Mouse (Mus musculus) embryonic facial prominence, embryonic 11.5 days (tissue): ENCODE measurements at regions not wholly inside any gene's neighbourhood (a gene's known extent, or its start where the extent isn't known, plus 50 kb on each side); places are given as distances from the start of the nearest gene placed in this dataset.

Source experiments
- ATAC-seq: fragments of 200-750 bp; cut with Nextera tagmentation; replicated peaks from 2 replicates; pipeline ENCODE4 v1.8.0; 2017; ENCODE audit warnings: low read depth; ENCODE audit not compliant: insufficient number of reproducible peaks, low FRiP score, low TSS enrichment
- DNase-seq: peaks from one replicate; pipeline ENCODE4 v3.0.0-alpha.2; 2015; ENCODE audit warnings: low spot score
- H3K27ac ChIP-seq: fragments of 300-500 bp; sonication (generic); replicated peaks from 2 replicates; pipeline ENCODE4 v1.5.1; 2014; ENCODE audit warnings: mild to moderate bottlenecking, low read depth, low read length, control low read depth
- H3K27me3 ChIP-seq: fragments of 300-500 bp; sonication (generic); 2 replicates; pipeline ENCODE4 v1.6.1; 2014; ENCODE audit warnings: mild to moderate bottlenecking, low read length, moderate library complexity, mixed read lengths; ENCODE audit not compliant: control insufficient read depth, insufficient read depth
- H3K36me3 ChIP-seq: fragments of 300-500 bp; sonication (generic); replicated peaks from 2 replicates; pipeline ENCODE4 v1.6.1; 2014; ENCODE audit warnings: low read depth, mild to moderate bottlenecking, low read length, moderate library complexity, mixed read lengths; ENCODE audit not compliant: control insufficient read depth, insufficient read depth
- H3K4me1 ChIP-seq: fragments of 300-500 bp; sonication (generic); 2 replicates; pipeline ENCODE4 v1.6.1; 2014; ENCODE audit warnings: low read length, mixed read lengths; ENCODE audit not compliant: control insufficient read depth, insufficient read depth
- H3K4me2 ChIP-seq: fragments of 300-500 bp; sonication (generic); 2 replicates; pipeline ENCODE4 v1.6.1; 2014; ENCODE audit warnings: low read depth, mild to moderate bottlenecking, control low read depth, low read length, moderate library complexity
- H3K4me3 ChIP-seq: fragments of 300-500 bp; sonication (generic); 2 replicates; pipeline ENCODE4 v1.5.1; 2014; ENCODE audit warnings: low read depth, low read length, control low read depth
- H3K9ac ChIP-seq: fragments of 300-500 bp; sonication (generic); replicated peaks from 2 replicates; pipeline ENCODE4 v1.6.1; 2014; ENCODE audit warnings: mild to moderate bottlenecking, control low read depth, low read length
- H3K9me3 ChIP-seq: fragments of 300-500 bp; sonication (generic); replicated peaks from 2 replicates; pipeline ENCODE4 v1.6.1; 2016; ENCODE audit warnings: mild to moderate bottlenecking, low read length, inconsistent platforms, mixed read lengths; ENCODE audit not compliant: control insufficient read depth
- WGBS: fragments of 180-500 bp; shearing (Covaris S2); extraction: QIAGEN DNeasy Blood & Tissue Kit; methylation state at CpG from one replicate; pipeline ENCODE4 v1.1.7; 2014; 5-methylcytosine and 5-hydroxymethylcytosine counted together

DNA sequence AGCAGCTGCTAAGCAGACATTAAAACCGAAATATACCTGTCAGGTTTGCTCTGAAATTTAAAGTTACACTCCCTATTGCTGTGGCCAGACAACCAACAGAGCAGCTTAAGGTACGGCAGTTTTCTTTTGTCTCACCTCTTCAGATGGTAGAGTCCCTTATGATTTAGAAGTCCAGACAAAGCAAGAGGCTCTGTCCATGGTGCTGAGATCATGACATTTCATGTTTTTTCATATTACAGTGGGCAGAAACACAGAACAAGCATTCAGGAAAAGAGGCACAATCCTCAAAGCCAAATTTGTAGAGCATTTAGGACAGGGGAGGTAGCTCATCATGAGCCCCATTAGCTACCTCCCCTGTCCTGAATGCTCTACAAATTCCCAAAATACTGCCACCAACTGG is 620.0 kb downstream of the Dnah5 start:
- 72% methylated on average over 2 of the region's 2 CpGs for WGBS
- Histone ChIP-seq H3K4me1 (no peaks in the 10 kb centered on the region), H3K9me3 (no peaks in the 10 kb centered on the region), H3K9ac (no peak overlapping the region), H3K4me3 (no peak overlapping the region), H3K36me3 (no peaks in the 10 kb centered on the region), H3K27me3 (no peaks in the 10 kb centered on the region), H3K4me2 (no peak overlapping the region), H3K27ac (no peak overlapping the region)
- ATAC-seq (no peak), DNase-seq (peak; percentile 61)

DNA sequence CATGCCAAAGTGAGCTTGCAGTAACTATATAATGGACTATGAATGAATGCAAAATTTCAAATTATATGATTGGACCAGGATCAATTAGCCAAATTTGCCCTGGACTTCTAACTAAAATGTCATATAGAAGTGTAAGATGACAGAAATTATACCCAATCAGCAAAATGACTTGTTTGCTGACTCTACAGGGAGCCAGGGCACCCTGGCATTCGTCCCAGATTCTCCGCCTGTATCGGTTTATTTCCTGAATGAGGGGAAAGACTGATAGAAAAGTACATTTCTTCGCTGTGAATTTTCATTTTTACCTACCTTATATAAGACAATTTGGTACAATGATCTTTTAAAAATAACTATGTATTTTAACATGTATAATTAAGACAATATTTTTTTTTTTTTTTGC is 631.3 kb downstream of the Dnah5 start:
- ATAC-seq (no peak), DNase-seq (no peak)
- Histone ChIP-seq H3K27me3 (no peaks in the 10 kb centered on the region), H3K36me3 (no peaks in the 10 kb centered on the region), H3K9ac (no peak overlapping the region), H3K4me1 (no peaks in the 10 kb centered on the region), H3K4me2 (no peak overlapping the region), H3K27ac (no peak overlapping the region), H3K4me3 (no peak overlapping the region), H3K9me3 (no peaks in the 10 kb centered on the region)
- WGBS: 85% methylated on average over 4 of the region's 4 CpGs

DNA sequence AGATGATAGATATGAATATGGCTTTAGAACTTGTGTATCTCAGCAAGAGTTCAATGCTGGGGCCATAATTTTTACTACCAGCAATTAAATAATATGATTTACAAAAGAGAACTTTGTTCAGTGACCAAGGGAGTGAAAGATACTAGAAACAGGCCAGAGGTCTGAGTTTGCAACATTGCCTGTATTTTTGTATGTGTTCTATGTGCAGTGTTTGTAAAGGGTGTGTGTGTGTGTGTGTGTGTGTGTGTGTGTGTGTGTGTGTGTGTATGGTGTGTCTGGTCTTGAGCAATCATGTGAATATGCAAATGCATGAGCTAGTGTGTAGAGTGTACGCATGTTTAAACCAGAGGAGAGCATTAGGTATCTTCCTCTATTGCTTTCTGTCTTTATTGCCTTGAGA is 636.8 kb downstream of the Dnah5 start:
- Histone ChIP-seq H3K4me3 (no peak overlapping the region), H3K9ac (no peak overlapping the region), H3K27me3 (no peaks in the 10 kb centered on the region), H3K4me1 (no peaks in the 10 kb centered on the region), H3K9me3 (no peaks in the 10 kb centered on the region), H3K27ac (no peak overlapping the region), H3K4me2 (no peak overlapping the region), H3K36me3 (no peaks in the 10 kb centered on the region)
- no peak for DNase-seq
- ATAC-seq: no peak
- 80% methylated on average over 1 of the region's 1 CpGs for WGBS

DNA sequence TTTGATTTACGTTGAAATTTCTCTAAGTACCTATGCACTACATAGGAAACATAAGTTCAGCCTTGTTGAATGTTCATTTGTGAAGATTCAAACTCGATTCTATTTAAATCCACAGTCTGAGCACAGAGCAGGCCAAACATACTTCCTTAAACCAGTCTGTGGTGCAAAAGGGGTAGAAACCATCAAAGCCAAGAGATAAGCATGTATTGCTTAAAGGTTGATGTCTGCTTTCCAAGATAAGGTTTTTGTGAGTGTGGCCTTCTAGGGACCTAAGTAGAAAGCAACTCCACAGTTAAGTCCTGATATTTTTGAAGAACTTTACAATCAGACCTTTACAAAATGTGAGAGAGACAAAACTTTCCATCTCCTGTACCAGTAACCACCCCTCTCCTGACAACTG is 652.9 kb downstream of the Dnah5 start:
- H3K9me3 ChIP-seq: no peaks in the 10 kb centered on the region
- H3K27me3 ChIP-seq: no peaks in the 10 kb centered on the region
- no peak overlapping the region for H3K27ac ChIP-seq
- no peaks in the 10 kb centered on the region for H3K36me3 ChIP-seq
- 86% methylated on average over 2 of the region's 2 CpGs for WGBS
- H3K4me2 ChIP-seq: no peak overlapping the region
- no peak overlapping the region for H3K9ac ChIP-seq
- DNase-seq (no peak), ATAC-seq (no peak)
- no peak overlapping the region for H3K4me3 ChIP-seq
- H3K4me1 ChIP-seq: no peaks in the 10 kb centered on the region

DNA sequence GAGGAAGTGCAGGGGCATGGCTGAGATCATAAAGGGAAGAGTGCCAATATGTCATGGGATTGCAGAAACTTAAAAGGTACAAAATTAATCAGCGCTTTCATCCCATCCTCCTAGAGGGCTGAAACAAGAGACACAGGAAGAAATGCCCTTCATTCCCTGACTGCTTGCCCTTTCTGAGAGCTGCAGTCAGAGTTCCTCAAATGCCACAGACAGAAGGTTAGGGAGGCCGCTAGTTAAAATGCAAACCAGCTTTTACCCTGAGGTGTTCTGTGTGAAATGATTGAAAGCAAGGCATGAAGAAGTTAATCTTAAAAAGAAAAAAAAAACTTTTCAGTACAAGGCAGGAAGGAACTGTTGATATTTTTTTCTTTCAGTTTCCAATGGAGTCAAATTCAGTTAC is 654.6 kb downstream of the Dnah5 start:
- DNase-seq: peak; percentile 14
- no peak overlapping the region for H3K4me3 ChIP-seq
- H3K4me1 ChIP-seq: no peaks in the 10 kb centered on the region
- H3K9ac ChIP-seq: no peak overlapping the region
- no peak for ATAC-seq
- no peak overlapping the region for H3K27ac ChIP-seq
- no peaks in the 10 kb centered on the region for H3K27me3 ChIP-seq
- H3K9me3 ChIP-seq: no peaks in the 10 kb centered on the region
- no peak overlapping the region for H3K4me2 ChIP-seq
- WGBS: 61% methylated on average over 2 of the region's 2 CpGs
- H3K36me3 ChIP-seq: no peaks in the 10 kb centered on the region

DNA sequence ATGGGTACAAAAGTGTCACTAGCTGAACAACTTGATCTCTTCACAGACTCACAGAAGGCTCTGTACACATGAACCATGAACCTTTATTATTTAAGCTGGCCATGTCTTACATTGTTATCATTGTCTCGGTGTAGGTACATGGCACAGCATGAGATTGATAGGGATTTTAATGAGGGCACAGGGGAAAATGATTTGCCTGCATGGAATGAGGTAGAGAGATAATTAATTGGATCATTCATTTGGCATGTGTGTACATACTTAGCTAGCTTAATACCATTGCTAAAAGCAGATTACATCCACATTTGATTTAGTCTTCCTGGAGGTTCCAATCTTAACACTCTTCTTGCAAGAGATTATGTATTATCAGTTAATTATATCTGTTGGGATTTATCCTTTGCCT is 660.5 kb downstream of the Dnah5 start:
- 63% methylated on average over 1 of the region's 1 CpGs for WGBS
- Histone ChIP-seq H3K4me3 (no peak overlapping the region), H3K27ac (no peak overlapping the region), H3K9me3 (no peaks in the 10 kb centered on the region), H3K4me1 (no peaks in the 10 kb centered on the region), H3K9ac (no peak overlapping the region), H3K27me3 (no peaks in the 10 kb centered on the region), H3K36me3 (no peaks in the 10 kb centered on the region), H3K4me2 (no peak overlapping the region)
- no peak for DNase-seq
- no peak for ATAC-seq

DNA sequence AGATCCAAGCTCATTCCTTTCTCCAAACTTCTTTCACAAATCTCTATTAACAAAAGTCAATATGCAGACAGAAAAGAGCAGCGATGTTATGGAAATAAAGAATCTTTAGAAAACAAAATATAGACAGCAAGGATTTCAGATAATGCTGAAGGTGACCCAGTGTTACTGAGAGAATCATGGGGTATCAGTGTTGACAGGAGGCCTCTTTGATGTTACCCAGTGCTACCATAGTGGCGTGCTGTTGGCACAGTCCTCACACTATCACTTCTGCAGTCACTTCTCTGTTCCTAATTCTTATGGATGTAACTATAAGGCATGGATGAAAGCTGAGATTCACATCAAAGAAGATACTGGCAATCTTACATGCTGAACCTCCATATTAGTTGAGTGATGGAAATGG is 661.4 kb downstream of the Dnah5 start:
- Histone ChIP-seq H3K27me3 (no peaks in the 10 kb centered on the region), H3K9ac (no peak overlapping the region), H3K9me3 (no peaks in the 10 kb centered on the region), H3K4me1 (no peaks in the 10 kb centered on the region), H3K27ac (no peak overlapping the region), H3K4me3 (no peak overlapping the region), H3K36me3 (no peaks in the 10 kb centered on the region), H3K4me2 (no peak overlapping the region)
- no peak for DNase-seq
- WGBS: 87% methylated on average over 2 of the region's 2 CpGs
- ATAC-seq: no peak

- DNase-seq (no peak), ATAC-seq (no peak)
- no peak overlapping the region for H3K9ac ChIP-seq
- H3K36me3 ChIP-seq: no peaks in the 10 kb centered on the region
- no peaks in the 10 kb centered on the region for H3K4me1 ChIP-seq
- 85% methylated on average over 2 of the region's 2 CpGs for WGBS
- H3K9me3 ChIP-seq: no peaks in the 10 kb centered on the region
- H3K4me3 ChIP-seq: no peak overlapping the region
- H3K27me3 ChIP-seq: no peaks in the 10 kb centered on the region
- H3K27ac ChIP-seq: no peak overlapping the region
- no peak overlapping the region for H3K4me2 ChIP-seq
Measured at GRCm38 (mm10) chr15:28873001-28873400, 669.4 kb downstream of the Dnah5 start.
